Mouse (Mus musculus) gastrocnemius, adult 8-10 months (tissue): ENCODE measurements at regions not wholly inside any gene's neighbourhood (a gene's known extent, or its start where the extent isn't known, plus 50 kb on each side); places are given as distances from the start of the nearest gene placed in this dataset.
A peak's percentile ranks its signal among the peaks of the same experiment; 100 is the strongest.

Experiments used
- DNase-seq, 2 experiments: peaks; one replicate each; pipeline ENCODE4 v3.0.0; 2022; ENCODE audit warnings: low spot score in 2 of 2

DNA sequence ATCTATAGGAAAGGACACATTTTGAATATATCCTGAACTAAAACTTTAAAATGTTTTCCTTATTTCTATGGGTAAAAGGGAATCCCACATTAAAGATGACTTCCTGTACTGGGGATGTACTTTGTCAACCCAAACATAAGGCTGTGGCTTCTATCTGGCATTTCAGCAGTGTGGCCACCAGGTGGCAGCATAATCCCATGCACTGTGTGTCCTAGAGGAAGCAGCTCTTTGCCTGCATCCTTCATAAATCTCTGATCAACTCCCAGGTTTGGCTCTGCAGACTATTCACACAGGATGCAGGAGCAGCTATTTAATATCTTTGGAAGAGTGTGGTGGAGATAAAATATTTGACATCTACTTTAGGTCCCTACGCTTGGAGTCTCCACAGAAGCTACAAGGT, 59.1 kb downstream of the Bmp15 start:
- DNase-seq: peak in 1 of 2 experiments; percentile 4

DNA sequence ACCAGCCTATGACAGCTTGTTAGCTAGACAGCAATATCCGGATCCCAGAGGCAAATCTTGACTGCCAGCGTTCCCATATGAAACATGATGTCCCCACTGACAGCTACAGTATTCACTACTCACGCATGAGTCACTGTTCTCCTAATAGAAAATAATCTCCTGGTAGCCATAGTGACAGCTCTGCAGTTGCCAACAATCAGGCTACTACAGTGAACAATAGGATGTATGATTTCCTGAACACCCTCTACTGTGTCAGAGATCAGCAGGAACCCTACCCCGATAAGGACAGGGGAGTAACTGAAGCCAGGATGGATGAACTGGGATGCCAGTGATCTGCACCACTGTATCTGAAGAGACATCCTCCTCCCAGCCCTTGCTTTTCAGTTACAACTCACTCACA, 62.0 kb downstream of the Bmp15 start:
- no peak for DNase-seq

GRCm38 (mm10) chrX:6254058-6254457, 66.5 kb downstream of the Bmp15 start:
- no peak for DNase-seq

DNA sequence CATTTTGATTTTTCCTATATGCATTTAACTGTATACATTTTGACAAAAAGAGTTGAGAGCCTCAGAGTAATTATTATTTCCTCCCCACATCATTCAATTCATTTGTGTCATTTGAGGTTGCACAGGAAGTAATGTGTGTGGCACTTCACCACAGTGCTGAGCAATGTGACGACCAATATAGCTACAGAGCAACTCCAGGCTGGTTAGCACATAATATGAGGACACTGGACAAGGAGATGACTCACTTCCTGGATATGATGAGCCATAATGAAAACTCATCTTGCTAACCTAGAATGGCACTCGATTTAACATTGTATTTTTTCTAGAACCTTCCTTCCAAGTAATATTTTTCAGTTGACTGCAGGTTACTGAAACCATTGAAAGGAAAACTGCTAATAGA, 67.6 kb downstream of the Bmp15 start:
- DNase-seq: no peak
